Mouse (Mus musculus) CH12.LX (cell line): ENCODE measurements around the gene Sestd1. TPM values are rescaled to one million over a fixed set of nuclear protein-coding genes. Genes with fewer than 3 reads are reported as not detected.

Experiments
- DNase-seq: peaks from one replicate; pipeline ENCODE4 v3.0.0-alpha.2; 2013; ENCODE audit errors: extremely low read depth
- H3K27ac ChIP-seq: 2 replicates; pipeline ENCODE4 v1.5.1; 2012; ENCODE audit warnings: low read depth, mild to moderate bottlenecking, control low read depth, moderate library complexity; ENCODE audit not compliant: insufficient read depth
- H3K27me3 ChIP-seq: replicated peaks from 2 replicates; pipeline ENCODE3; 2012; ENCODE audit warnings: inconsistent platforms
- H3K36me3 ChIP-seq, 2 experiments: replicated peaks in 1 of 2; 2 replicates each; pipeline versions ENCODE3 to v1.6.1; 2012; ENCODE audit warnings: inconsistent platforms in 1 of 2, low read length in 1 of 2, mild to moderate bottlenecking in 1 of 2, mixed read lengths in 1 of 2, moderate library complexity in 1 of 2; ENCODE audit not compliant: control insufficient read depth in 1 of 2, insufficient read depth in 1 of 2
- H3K4me1 ChIP-seq, 2 experiments: 2 replicates each; pipeline ENCODE4 v1.6.1; 2012; ENCODE audit warnings: inconsistent platforms in 1 of 2, moderate library complexity in 1 of 2; ENCODE audit not compliant: insufficient read depth in 2 of 2, control insufficient read depth in 1 of 2
- H3K4me2 ChIP-seq: 2 replicates; pipeline ENCODE4 v1.6.1; 2012; ENCODE audit warnings: low read depth, mild to moderate bottlenecking, control low read depth; ENCODE audit not compliant: poor library complexity, insufficient read depth, severe bottlenecking
- H3K4me3 ChIP-seq, 3 experiments: fragments of 150-350 bp in 1 of 3; sonication (generic) in 1 of 3; replicated peaks in 1 of 3; 2 replicates each; pipeline versions ENCODE3 to v1.5.1; 2011 to 2012; ENCODE audit warnings: low read depth in 2 of 3, low read length in 2 of 3, mild to moderate bottlenecking in 2 of 3, moderate library complexity in 2 of 3, control low read depth in 1 of 3, improper control_type of control experiment in 1 of 3, inconsistent platforms in 1 of 3, mixed read lengths in 1 of 3; ENCODE audit not compliant: poor library complexity in 1 of 3
- H3K79me2 ChIP-seq: replicated peaks from 2 replicates; pipeline ENCODE4 v1.6.1; 2012; ENCODE audit warnings: mild to moderate bottlenecking, moderate library complexity; ENCODE audit not compliant: control insufficient read depth, poor library complexity, insufficient read depth, severe bottlenecking; ENCODE audit errors: extremely low read depth
- H3K9ac ChIP-seq: 2 replicates; pipeline ENCODE4 v1.6.1; 2012; ENCODE audit warnings: low read depth, mild to moderate bottlenecking, control low read depth, moderate library complexity; ENCODE audit not compliant: insufficient read depth
- H3K9me3 ChIP-seq: replicated peaks from 2 replicates; pipeline ENCODE3; 2012; ENCODE audit warnings: low read length, inconsistent platforms, mixed read lengths
- BHLHE40 ChIP-seq: IDR thresholded peaks from 2 replicates; pipeline ENCODE4 v1.6.1; 2011; ENCODE audit warnings: mild to moderate bottlenecking, low read depth, low read length, improper control_type of control experiment
- CHD2 ChIP-seq: IDR thresholded peaks from 2 replicates; pipeline ENCODE4 v1.6.1; 2011; ENCODE audit warnings: low read length, improper control_type of control experiment
- CTCF ChIP-seq, 2 experiments: IDR thresholded peaks in 1 of 2; conservative IDR thresholded peaks in 1 of 2; 2 replicates each; pipeline ENCODE4 v1.5.1; 2011 to 2012; ENCODE audit warnings: low read depth in 2 of 2, low read length in 2 of 2, improper control_type of control experiment in 1 of 2, inconsistent platforms in 1 of 2, mild to moderate bottlenecking in 1 of 2, moderate library complexity in 1 of 2
- ELF1 ChIP-seq: IDR thresholded peaks from 2 replicates; pipeline ENCODE4 v1.6.1; 2014; ENCODE audit warnings: low read depth, mild to moderate bottlenecking, inconsistent platforms, low read length, improper control_type of control experiment
- GABPA ChIP-seq: IDR thresholded peaks from 2 replicates; pipeline ENCODE4 v1.6.1; 2012; ENCODE audit warnings: low read depth, low read length, improper control_type of control experiment, inconsistent platforms; ENCODE audit not compliant: insufficient replicate concordance
- HCFC1 ChIP-seq: IDR thresholded peaks from 2 replicates; pipeline ENCODE4 v1.6.1; 2012; ENCODE audit warnings: low read depth, mild to moderate bottlenecking, inconsistent platforms, low read length, improper control_type of control experiment
- IRF4 ChIP-seq: IDR thresholded peaks from 2 replicates; pipeline ENCODE4 v1.6.1; 2014; ENCODE audit warnings: low read depth, mild to moderate bottlenecking, inconsistent platforms, low read length, improper control_type of control experiment
- KAT2A ChIP-seq: IDR thresholded peaks from 2 replicates; pipeline ENCODE4 v1.6.1; 2012; ENCODE audit warnings: low read length, improper control_type of control experiment, inconsistent platforms; ENCODE audit not compliant: insufficient replicate concordance
- MAFK ChIP-seq: IDR thresholded peaks from 2 replicates; pipeline ENCODE4 v1.6.1; 2011; ENCODE audit warnings: low read length, improper control_type of control experiment; ENCODE audit not compliant: insufficient replicate concordance
- MEF2A ChIP-seq: IDR thresholded peaks from 2 replicates; pipeline ENCODE4 v1.6.1; 2014; ENCODE audit warnings: low read depth, mild to moderate bottlenecking, inconsistent platforms, low read length, improper control_type of control experiment, borderline replicate concordance
- MXI1 ChIP-seq: IDR thresholded peaks from 2 replicates; pipeline ENCODE4 v1.6.1; 2011; ENCODE audit warnings: mild to moderate bottlenecking, low read depth, low read length, improper control_type of control experiment
- RCOR1 ChIP-seq: conservative IDR thresholded peaks from 2 replicates; pipeline ENCODE4 v1.6.1; 2012; ENCODE audit warnings: low read depth, mild to moderate bottlenecking, inconsistent platforms, low read length, improper control_type of control experiment
- TBP ChIP-seq: conservative IDR thresholded peaks from 2 replicates; pipeline ENCODE4 v1.6.1; 2011; ENCODE audit warnings: low read depth, low read length, improper control_type of control experiment
- USF1 ChIP-seq: IDR thresholded peaks from 2 replicates; pipeline ENCODE4 v1.6.1; 2014; ENCODE audit warnings: low read depth, mild to moderate bottlenecking, inconsistent platforms, low read length, improper control_type of control experiment
- USF2 ChIP-seq: conservative IDR thresholded peaks from 2 replicates; pipeline ENCODE4 v1.6.1; 2011; ENCODE audit warnings: low read depth, low read length, improper control_type of control experiment
- ZC3H11A ChIP-seq: IDR thresholded peaks from 2 replicates; pipeline ENCODE4 v1.6.1; 2012; ENCODE audit warnings: low read depth, mild to moderate bottlenecking, inconsistent platforms, low read length, improper control_type of control experiment
- ZKSCAN1 ChIP-seq: IDR thresholded peaks from 2 replicates; pipeline ENCODE4 v1.6.1; 2012; ENCODE audit warnings: low read depth, inconsistent platforms, low read length, improper control_type of control experiment, borderline replicate concordance
- ZMIZ1 ChIP-seq: IDR thresholded peaks from 2 replicates; pipeline ENCODE4 v1.6.1; 2012; ENCODE audit warnings: low read depth, mild to moderate bottlenecking, inconsistent platforms, low read length, improper control_type of control experiment
- ZNF384 ChIP-seq: IDR thresholded peaks from 2 replicates; pipeline ENCODE4 v1.6.1; 2012; ENCODE audit warnings: low read depth, low read length, improper control_type of control experiment, inconsistent platforms
- dilution Hi-C: fragments of 300-500 bp; cut with MboI; formaldehyde crosslinking; loops from 2 replicates; pipeline ENCODE4 v1.14.3; 2020; ENCODE audit warnings: low sequenced_read_pairs; ENCODE audit not compliant: extremely low pct_unique_long_range_greater_than_20kb, extremely low pct_ligation_motif_present
- in situ Hi-C: fragments of 300-500 bp; cut with MboI; formaldehyde crosslinking; loops from 3 replicates; pipeline ENCODE4 v1.14.3; 2019; ENCODE audit warnings: low sequenced_read_pairs, low pct_ligation_motif_present, low pct_unique_long_range_greater_than_20kb, mixed read lengths
- polyA plus RNA-seq: library from polyadenylated mRNA; unstranded; fragments of >175 nt; gene quantifications from 2 replicates; pipeline ENCODE4 v1.2.1, GENCODE M21; 2012; ENCODE audit warnings: low read depth; ENCODE audit not compliant: insufficient read length
- total RNA-seq, 2 experiments: library from RNA; depleted of rRNA; stranded (reverse); fragments of 300-350 nt in 1 of 2; fragments of >200 nt in 1 of 2; gene quantifications; 2 replicates each; pipeline ENCODE4 v1.2.3; 2012 to 2014

Gene Sestd1
- total and polyA plus RNA-seq, 3 experiments, result not detected

- no peak for TF ChIP-seq ZC3H11A
- TF ChIP-seq ZNF384, result no peak
Observed at GRCm38 (mm10) chr2:77323739-77324138, 43.3 kb upstream of the Sestd1 start (continued).

DNA sequence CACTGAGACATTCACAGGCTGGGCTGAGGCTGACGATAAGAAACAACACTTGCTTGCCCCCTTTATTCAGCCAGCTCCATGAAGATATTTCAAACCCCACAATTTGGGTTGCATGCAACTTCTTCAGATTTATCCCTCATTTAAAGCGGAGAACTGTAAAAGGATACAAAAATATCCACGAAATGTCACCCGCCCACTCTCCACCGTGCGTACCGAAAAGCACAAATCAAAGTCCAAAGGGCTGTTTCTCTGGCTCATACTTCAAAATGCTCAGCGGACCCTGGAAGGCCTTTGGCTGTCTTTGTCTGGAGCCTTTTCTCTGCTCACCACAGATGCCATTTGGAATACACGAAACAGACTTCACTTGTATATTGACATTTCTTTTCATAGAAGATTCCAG lies 42.8 kb upstream of the Sestd1 start:
- Histone ChIP-seq H3K4me2 (no peak overlapping the region), H3K9ac (no peak overlapping the region), H3K9me3 (peaks cover 53% of the 10 kb centered on the region), H3K4me3 (no peak overlapping the region), H3K27me3 (no peaks in the 10 kb centered on the region), H3K27ac (no peak overlapping the region), H3K36me3 (no peaks in the 10 kb centered on the region), H3K79me2 (no peaks in the 10 kb centered on the region), H3K4me1 (no peaks in the 10 kb centered on the region)
- TF ChIP-seq USF1 (no peak), IRF4 (no peak), ZKSCAN1 (no peak), BHLHE40 (no peak), HCFC1 (no peak), ZMIZ1 (no peak), MXI1 (no peak), RCOR1 (no peak), CTCF (conservative IDR thresholded peaks at IDR 0.05 in 1 of 2, IDR thresholded peaks at IDR 0.05 in 1 of 2; ENCODE audit: low read depth in 2 of 2, low read length in 2 of 2) (no peak)
- in situ Hi-C loops, result no loop called here
- DNase-seq, result no peak
- dilution Hi-C loops, result no loop called here

DNA sequence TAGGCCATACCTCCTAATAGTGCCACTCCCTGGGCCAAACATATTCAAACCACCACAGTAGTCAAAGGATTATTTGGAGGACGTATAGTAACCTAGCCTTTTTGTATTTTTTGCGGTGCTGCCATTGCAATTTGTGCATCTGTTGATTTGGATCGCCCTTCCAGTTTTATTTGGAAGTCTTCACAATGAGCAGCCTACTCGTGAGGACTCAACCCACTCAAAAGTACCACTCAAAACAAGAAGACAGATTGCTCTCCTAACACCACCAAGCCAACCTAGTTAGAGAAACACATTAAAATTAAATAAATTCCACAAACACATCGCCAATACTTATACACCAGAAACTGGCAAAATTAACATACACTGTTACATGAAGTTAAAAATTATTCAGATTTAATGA lies 38.8 kb upstream of the Sestd1 start:
- H3K4me3 ChIP-seq, result no peak overlapping the region
- no peaks in the 10 kb centered on the region for H3K27me3 ChIP-seq
- H3K36me3 ChIP-seq, result no peaks in the 10 kb centered on the region
- no peak for DNase-seq
- no peak overlapping the region for H3K4me2 ChIP-seq
- no peak overlapping the region for H3K9ac ChIP-seq
- H3K79me2 ChIP-seq, result no peaks in the 10 kb centered on the region
- dilution Hi-C loops, result no loop called here
- in situ Hi-C loops, result no loop called here
- no peaks in the 10 kb centered on the region for H3K4me1 ChIP-seq
- no peak overlapping the region for H3K27ac ChIP-seq
- H3K9me3 ChIP-seq, result peaks cover 53% of the 10 kb centered on the region
- TF ChIP-seq CHD2 (no peak), MXI1 (no peak), USF2 (no peak), KAT2A (no peak), IRF4 (no peak), ELF1 (no peak), TBP (no peak), MAFK (no peak), GABPA (no peak), ZMIZ1 (no peak), MEF2A (no peak)
